Mouse (Mus musculus): ENCODE measurements around the gene Zfp93. TPM values are rescaled to one million over a fixed set of nuclear protein-coding genes. Genes with fewer than 3 reads are reported as not detected.
A peak's percentile ranks its signal among the peaks of the same experiment; 100 is the strongest.

Zfp93 gene
- polyA plus RNA-seq, 1 experiment from 2014 or later, result 6.5 TPM

DNA sequence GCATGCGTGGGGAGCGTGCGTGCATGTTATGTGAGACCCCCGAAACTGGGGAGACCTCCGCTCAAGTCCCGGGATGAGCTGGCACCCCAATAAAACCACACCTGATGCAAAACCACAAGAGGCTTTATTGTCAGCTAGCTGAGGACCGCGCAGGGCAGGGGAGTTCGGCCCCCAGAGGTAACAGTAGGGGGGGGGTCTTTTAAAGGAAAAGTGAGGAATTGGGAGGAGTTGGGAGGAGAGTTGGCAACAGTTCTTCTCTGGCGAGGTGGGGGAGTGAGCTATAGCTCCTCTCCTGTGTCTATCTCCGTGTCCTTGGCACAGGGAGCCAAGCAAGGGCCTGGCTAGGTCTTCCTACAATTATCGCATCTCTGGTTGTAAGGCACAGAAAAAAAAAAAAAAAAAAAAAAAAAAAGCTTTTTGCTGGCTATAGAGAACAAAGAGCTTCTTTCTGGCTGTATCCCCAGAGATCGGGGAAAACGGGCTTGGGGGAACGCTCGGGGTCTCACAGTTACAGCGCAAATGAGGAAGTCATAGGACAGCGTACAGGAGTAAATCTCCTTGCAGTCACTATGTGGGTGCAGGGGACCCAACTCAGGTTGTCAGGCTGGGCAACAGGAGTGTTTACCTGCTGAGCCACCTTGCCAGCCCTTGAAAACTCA, 29.7 kb downstream of the Zfp93 start:
- H3K27me3 ChIP-seq (ENCODE audit: control insufficient read depth, insufficient read depth, low read length), result no peaks in the 10 kb centered on the region
- H3K4me2 ChIP-seq (ENCODE audit: low read length), result peak overlapping the region; percentile 92
- no peak overlapping the region; a peak in 1 of 4 replicates for H3K27ac ChIP-seq (replicated peaks in 1 of 2; ENCODE audit: control insufficient read depth in 1 of 2, insufficient read depth in 1 of 2, low read depth in 2 of 2, low read length in 2 of 2)
- no peaks in the 10 kb centered on the region for H3K9me3 ChIP-seq (ENCODE audit: control insufficient read depth, low read length)
- H3K4me1 ChIP-seq (ENCODE audit: control insufficient read depth in 2 of 2, insufficient read depth in 2 of 2, low read length in 2 of 2), result peaks cover 5 to 16% of the 10 kb centered on the region in 2 experiments; a peak in 3 of 4 replicates
- peak; percentile 23; the same call in 1 of the 2 replicates for ATAC-seq (ENCODE audit: insufficient number of reproducible peaks, insufficient read depth, low FRiP score, low read depth)
- WGBS, result 2% methylated on average over 18 of the region's 18 CpGs
- peaks cover 43% of the 10 kb centered on the region for H3K36me3 ChIP-seq (ENCODE audit: control insufficient read depth, insufficient read depth, low read length)
- H3K4me3 ChIP-seq (ENCODE audit: control insufficient read depth in 1 of 2, insufficient read depth in 1 of 2, low read depth in 1 of 2, low read length in 2 of 2), result peak overlapping the region; percentile 36 to 77
- peak overlapping the region; percentile 68 for H3K9ac ChIP-seq (ENCODE audit: low read length)

DNA sequence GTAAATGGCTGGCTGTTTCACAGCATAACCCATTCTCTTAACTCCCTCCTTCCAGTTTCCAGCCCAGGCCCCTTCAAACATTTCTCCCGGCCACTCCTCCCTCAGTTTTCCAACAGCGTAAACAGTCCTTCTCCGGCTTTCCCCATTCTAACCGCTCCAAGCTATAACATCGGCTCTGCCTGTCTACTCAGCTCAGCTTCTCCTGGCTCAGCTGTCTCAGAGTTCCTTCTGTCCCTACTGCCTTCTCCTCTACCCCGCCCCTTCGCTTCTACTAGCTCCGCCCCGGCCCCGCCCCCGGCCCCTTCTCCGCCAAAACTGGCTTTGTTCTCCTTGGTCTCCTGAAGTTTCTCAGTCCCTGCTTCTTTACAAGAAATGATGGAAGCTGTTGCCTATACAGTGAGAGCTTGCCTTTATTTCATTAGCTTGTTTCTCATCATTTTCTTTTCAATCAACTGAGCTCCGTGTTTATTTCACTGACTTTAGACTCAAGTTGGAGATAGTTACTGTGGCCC, 30.6 kb downstream of the Zfp93 start, which contains the start of gene Zfp61:
TSS of gene Zfp61 (minus strand) at position 462 of the 512 bp plus-strand sequence.
- H3K9ac ChIP-seq (ENCODE audit: low read length), result peak within 1 kb of the TSS; percentile 68; the same call in 1 of the 2 replicates
- peaks cover 5 to 16% of the 10 kb centered on the region in 2 experiments; a peak in 3 of 4 replicates for H3K4me1 ChIP-seq (ENCODE audit: control insufficient read depth in 2 of 2, insufficient read depth in 2 of 2, low read length in 2 of 2)
- H3K36me3 ChIP-seq (ENCODE audit: control insufficient read depth, insufficient read depth, low read length), result peaks cover 34% of the 10 kb centered on the region
- no peaks in the 10 kb centered on the region for H3K27me3 ChIP-seq (ENCODE audit: control insufficient read depth, insufficient read depth, low read length)
- WGBS, result 3% methylated on average over 13 of the region's 13 CpGs
- H3K4me2 ChIP-seq (ENCODE audit: low read length), result peak within 1 kb of the TSS; percentile 92
- H3K27ac ChIP-seq (replicated peaks in 1 of 2; ENCODE audit: control insufficient read depth in 1 of 2, insufficient read depth in 1 of 2, low read depth in 2 of 2, low read length in 2 of 2), result peak within 1 kb of the TSS; percentile 14 to 20; a peak in 2 of 4 replicates
- no peaks in the 10 kb centered on the region for H3K9me3 ChIP-seq (ENCODE audit: control insufficient read depth, low read length)
- no peak for ATAC-seq (ENCODE audit: insufficient number of reproducible peaks, insufficient read depth, low FRiP score, low read depth)
- H3K4me3 ChIP-seq (ENCODE audit: control insufficient read depth in 1 of 2, insufficient read depth in 1 of 2, low read depth in 1 of 2, low read length in 2 of 2), result peak within 1 kb of the TSS; percentile 17 to 77

DNA sequence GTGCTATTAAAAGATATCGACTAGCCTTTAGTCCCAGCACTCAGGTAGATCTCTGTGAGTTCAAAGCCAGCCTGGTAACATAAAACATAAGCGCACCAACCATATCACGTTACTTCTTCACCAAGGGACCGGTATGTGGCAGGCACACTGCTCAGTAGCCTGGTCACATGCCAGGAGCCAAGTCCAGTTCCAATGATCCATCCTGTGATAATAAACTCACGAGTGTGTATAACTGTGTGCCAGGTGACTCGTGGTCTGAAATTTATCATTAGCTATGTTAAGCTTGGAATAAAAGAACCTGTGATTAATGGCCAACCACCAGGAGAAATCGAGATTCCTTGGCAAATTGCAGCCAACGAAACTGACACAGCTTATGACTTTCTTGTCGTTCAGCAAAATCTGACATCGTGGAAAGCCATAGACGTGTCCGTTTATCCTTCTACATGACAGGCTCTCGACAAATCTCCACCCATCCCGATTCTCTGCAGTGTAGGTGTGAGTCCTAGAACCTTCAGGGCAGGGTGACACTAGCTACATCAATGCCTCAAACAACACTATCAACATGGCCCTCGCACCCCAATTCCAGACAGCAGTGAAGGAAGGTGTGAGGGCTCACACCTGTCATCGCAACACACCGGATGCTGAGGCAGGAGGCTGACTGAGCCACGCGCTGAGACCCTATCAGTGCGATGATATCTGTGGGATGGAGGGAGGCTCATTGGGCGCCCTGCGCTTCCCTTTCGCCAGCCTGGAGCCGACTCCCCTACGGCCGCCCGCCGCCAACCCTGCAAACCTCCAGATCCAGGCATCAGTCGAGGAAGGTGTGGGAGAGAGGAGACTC, 45.7 kb downstream of the Zfp93 start:
- Histone ChIP-seq H3K9me3 (ENCODE audit: control insufficient read depth, low read length) (no peaks in the 10 kb centered on the region), H3K4me1 (ENCODE audit: control insufficient read depth in 2 of 2, insufficient read depth in 2 of 2, low read length in 2 of 2) (peaks cover 5 to 9% of the 10 kb centered on the region in 2 experiments), H3K4me3 (ENCODE audit: control insufficient read depth in 1 of 2, insufficient read depth in 1 of 2, low read depth in 1 of 2, low read length in 2 of 2) (peak overlapping the region; percentile 73 to 83), H3K9ac (ENCODE audit: low read length) (peak overlapping the region; percentile 87), H3K27ac (replicated peaks in 1 of 2; ENCODE audit: control insufficient read depth in 1 of 2, insufficient read depth in 1 of 2, low read depth in 2 of 2, low read length in 2 of 2) (peak overlapping the region in 1 of 2 experiments; percentile 3; a peak in 1 of 4 replicates), H3K4me2 (ENCODE audit: low read length) (peak overlapping the region; percentile 95), H3K36me3 (ENCODE audit: control insufficient read depth, insufficient read depth, low read length) (peaks cover 10% of the 10 kb centered on the region), H3K27me3 (ENCODE audit: control insufficient read depth, insufficient read depth, low read length) (peaks cover 8% of the 10 kb centered on the region; the same call in 1 of the 2 replicates)
- no peak; the same call in 1 of the 2 replicates for ATAC-seq (ENCODE audit: insufficient number of reproducible peaks, insufficient read depth, low FRiP score, low read depth)
- WGBS, result 30% methylated on average over 29 of the region's 29 CpGs

DNA sequence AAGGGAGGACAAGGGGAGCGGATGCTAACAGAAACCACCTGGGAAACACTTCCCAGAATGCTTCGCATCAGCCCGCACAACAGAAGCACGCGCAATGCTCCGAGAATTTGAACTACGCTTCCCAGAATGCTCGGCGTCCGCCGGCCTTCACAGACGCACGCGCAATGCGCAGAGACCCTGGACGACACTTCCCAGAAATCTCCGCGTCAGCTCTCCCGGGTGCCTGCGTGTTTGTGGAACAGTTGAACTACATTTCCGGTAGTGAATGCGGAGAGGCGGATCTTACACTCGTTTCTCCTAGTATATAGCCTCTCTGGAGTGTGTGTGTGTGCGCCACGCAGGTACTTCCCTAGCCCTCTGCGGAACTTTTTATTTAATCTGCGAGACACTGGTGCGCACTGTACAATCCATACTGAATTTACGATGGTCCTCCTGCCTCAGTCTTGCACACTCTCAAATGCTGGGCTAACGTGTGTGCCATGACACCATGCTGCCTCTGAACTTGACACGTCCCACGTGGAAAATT, 46.4 kb downstream of the Zfp93 start, which contains the start of gene Zfp94:
TSS of gene Zfp94 (minus strand) at position 100 of the 526 bp plus-strand sequence.
- Histone ChIP-seq H3K27ac (replicated peaks in 1 of 2; ENCODE audit: control insufficient read depth in 1 of 2, insufficient read depth in 1 of 2, low read depth in 2 of 2, low read length in 2 of 2) (peak within 1 kb of the TSS; percentile 54 to 91), H3K4me2 (ENCODE audit: low read length) (peak within 1 kb of the TSS; percentile 95), H3K4me1 (ENCODE audit: control insufficient read depth in 2 of 2, insufficient read depth in 2 of 2, low read length in 2 of 2) (peaks cover 5 to 9% of the 10 kb centered on the region in 2 experiments), H3K9me3 (ENCODE audit: control insufficient read depth, low read length) (no peaks in the 10 kb centered on the region), H3K27me3 (ENCODE audit: control insufficient read depth, insufficient read depth, low read length) (peaks cover 8% of the 10 kb centered on the region; the same call in 1 of the 2 replicates), H3K9ac (ENCODE audit: low read length) (peak within 1 kb of the TSS; percentile 87), H3K4me3 (ENCODE audit: control insufficient read depth in 1 of 2, insufficient read depth in 1 of 2, low read depth in 1 of 2, low read length in 2 of 2) (peak within 1 kb of the TSS; percentile 73 to 83), H3K36me3 (ENCODE audit: control insufficient read depth, insufficient read depth, low read length) (peaks cover 4% of the 10 kb centered on the region; the same call in 1 of the 2 replicates)
- ATAC-seq (ENCODE audit: insufficient number of reproducible peaks, insufficient read depth, low FRiP score, low read depth), result peak; percentile 93
- under 1% methylated on average over 33 of the region's 33 CpGs for WGBS

DNA sequence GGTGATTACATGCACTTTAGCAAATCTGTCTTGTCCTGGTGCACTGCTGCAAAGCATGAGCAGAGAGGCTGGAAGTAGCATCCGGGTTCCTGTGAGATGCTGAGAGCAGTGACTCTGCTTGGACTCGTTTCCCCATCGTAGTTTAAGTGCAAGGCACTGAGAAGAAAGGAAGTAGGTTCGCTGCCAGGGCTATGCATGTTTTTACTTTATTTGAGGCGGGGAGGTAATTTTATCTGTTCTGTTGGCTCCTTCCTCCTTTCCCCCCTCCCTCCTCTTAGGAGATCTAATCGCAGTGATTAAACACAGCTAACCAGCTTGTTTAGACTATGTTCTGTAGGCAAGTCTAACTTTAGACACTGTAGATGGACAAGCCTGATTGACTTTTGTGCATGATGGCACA, 48.7 kb downstream of the Zfp93 start:
- Histone ChIP-seq H3K27ac (replicated peaks in 1 of 2; ENCODE audit: control insufficient read depth in 1 of 2, insufficient read depth in 1 of 2, low read depth in 2 of 2, low read length in 2 of 2) (no peak overlapping the region), H3K27me3 (ENCODE audit: control insufficient read depth, insufficient read depth, low read length) (peaks cover 8% of the 10 kb centered on the region; the same call in 1 of the 2 replicates), H3K9ac (ENCODE audit: low read length) (no peak overlapping the region), H3K4me2 (ENCODE audit: low read length) (no peak overlapping the region), H3K36me3 (ENCODE audit: control insufficient read depth, insufficient read depth, low read length) (no peaks in the 10 kb centered on the region), H3K4me3 (ENCODE audit: control insufficient read depth in 1 of 2, insufficient read depth in 1 of 2, low read depth in 1 of 2, low read length in 2 of 2) (no peak overlapping the region), H3K9me3 (ENCODE audit: control insufficient read depth, low read length) (peaks cover 2% of the 10 kb centered on the region), H3K4me1 (ENCODE audit: control insufficient read depth in 2 of 2, insufficient read depth in 2 of 2, low read length in 2 of 2) (peaks cover 5 to 9% of the 10 kb centered on the region in 2 experiments)
- 51% methylated on average over 6 of the region's 6 CpGs for WGBS
- ATAC-seq (ENCODE audit: insufficient number of reproducible peaks, insufficient read depth, low FRiP score, low read depth), result no peak

DNA sequence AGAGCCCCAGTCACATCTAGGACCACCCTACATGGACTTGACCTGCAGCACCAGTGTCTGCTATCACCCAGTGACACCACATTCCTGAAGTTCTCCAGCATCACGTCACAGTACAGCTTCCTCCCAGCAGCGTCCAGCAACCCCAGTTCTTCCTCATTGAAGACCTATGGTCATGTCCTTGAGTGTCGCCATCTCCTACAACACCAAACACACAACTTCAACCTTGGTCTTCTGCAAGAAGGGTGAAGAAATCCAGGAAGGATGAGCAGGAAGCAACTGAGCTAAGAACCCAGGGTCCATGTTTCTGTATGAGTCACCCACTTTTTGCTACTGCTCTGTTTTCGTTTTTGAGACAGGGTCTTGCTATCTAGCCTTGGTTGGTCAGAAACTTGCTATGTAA, 52.4 kb downstream of the Zfp93 start:
- ATAC-seq (ENCODE audit: insufficient number of reproducible peaks, insufficient read depth, low FRiP score, low read depth), result no peak
- WGBS, result 66% methylated on average over 4 of the region's 4 CpGs

DNA sequence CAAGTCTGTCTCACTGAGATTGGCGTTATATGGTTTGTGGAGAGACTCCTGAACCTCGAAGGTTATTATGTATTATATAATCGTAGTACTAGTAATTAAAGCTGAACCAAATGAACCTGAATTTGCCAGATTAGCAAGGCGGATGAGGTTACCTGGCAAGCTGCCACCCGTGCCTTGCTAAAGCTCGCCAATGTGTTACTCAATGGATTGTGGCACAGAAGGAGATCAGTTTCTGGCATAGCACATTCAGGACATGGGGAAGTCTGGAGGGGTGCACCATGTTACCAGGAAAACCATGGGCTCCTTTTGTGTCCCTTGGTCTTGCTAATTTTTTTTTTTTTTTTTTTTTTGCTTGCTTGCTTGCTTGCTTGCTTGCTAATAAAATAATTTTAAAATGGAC, 55.0 kb downstream of the Zfp93 start:
- 89% methylated on average over 6 of the region's 6 CpGs for WGBS
- Histone ChIP-seq H3K27me3 (ENCODE audit: control insufficient read depth, insufficient read depth, low read length) (no peaks in the 10 kb centered on the region), H3K9me3 (ENCODE audit: control insufficient read depth, low read length) (peaks cover 11% of the 10 kb centered on the region), H3K36me3 (ENCODE audit: control insufficient read depth, insufficient read depth, low read length) (no peaks in the 10 kb centered on the region), H3K4me3 (ENCODE audit: control insufficient read depth in 1 of 2, insufficient read depth in 1 of 2, low read depth in 1 of 2, low read length in 2 of 2) (no peak overlapping the region), H3K9ac (ENCODE audit: low read length) (no peak overlapping the region), H3K4me2 (ENCODE audit: low read length) (peak overlapping the region; percentile 66), H3K27ac (replicated peaks in 1 of 2; ENCODE audit: control insufficient read depth in 1 of 2, insufficient read depth in 1 of 2, low read depth in 2 of 2, low read length in 2 of 2) (no peak overlapping the region), H3K4me1 (ENCODE audit: control insufficient read depth in 2 of 2, insufficient read depth in 2 of 2, low read length in 2 of 2) (peaks cover 3 to 5% of the 10 kb centered on the region in 2 experiments; a peak in 1 of 4 replicates)
- ATAC-seq (ENCODE audit: insufficient number of reproducible peaks, insufficient read depth, low FRiP score, low read depth), result no peak

More for the DNA sequence above, 52.4 kb downstream of the Zfp93 start:
- H3K4me1 ChIP-seq (ENCODE audit: control insufficient read depth in 2 of 2, insufficient read depth in 2 of 2, low read length in 2 of 2), result peaks cover 3 to 5% of the 10 kb centered on the region in 2 experiments; a peak in 1 of 4 replicates
- no peak overlapping the region for H3K27ac ChIP-seq (replicated peaks in 1 of 2; ENCODE audit: control insufficient read depth in 1 of 2, insufficient read depth in 1 of 2, low read depth in 2 of 2, low read length in 2 of 2)
- peaks cover 11% of the 10 kb centered on the region for H3K9me3 ChIP-seq (ENCODE audit: control insufficient read depth, low read length)
- no peak overlapping the region for H3K9ac ChIP-seq (ENCODE audit: low read length)
- H3K4me3 ChIP-seq (ENCODE audit: control insufficient read depth in 1 of 2, insufficient read depth in 1 of 2, low read depth in 1 of 2, low read length in 2 of 2), result no peak overlapping the region
- no peak overlapping the region for H3K4me2 ChIP-seq (ENCODE audit: low read length)
- H3K27me3 ChIP-seq (ENCODE audit: control insufficient read depth, insufficient read depth, low read length), result peaks cover 8% of the 10 kb centered on the region; the same call in 1 of the 2 replicates
- H3K36me3 ChIP-seq (ENCODE audit: control insufficient read depth, insufficient read depth, low read length), result no peaks in the 10 kb centered on the region
